Mouse (Mus musculus) stomach, embryonic 16.5 days (tissue): Measurements from ENCODE around the gene Olfr1129. TPM values are rescaled to one million over a fixed set of nuclear protein-coding genes. Genes with fewer than 3 reads are reported as not detected.
"Not testable (repeated sequence)": the region's sequence is repeated elsewhere in the genome, so short reads cannot be mapped to it uniquely, and the experiment has no call there.

Experiments
- ATAC-seq: fragments of 200-750 bp; cut with Nextera tagmentation; 2 replicates; pipeline ENCODE4 v1.8.0; 2017; ENCODE audit warnings: moderate number of reproducible peaks, moderate TSS enrichment; ENCODE audit not compliant: insufficient read depth, low FRiP score
- H3K27ac ChIP-seq: fragments of 300-500 bp; sonication (generic); 2 replicates; pipeline ENCODE4 v1.5.1; 2014; ENCODE audit warnings: low read length
- H3K27me3 ChIP-seq: fragments of 300-500 bp; sonication (generic); 2 replicates; pipeline ENCODE4 v1.6.1; 2014; ENCODE audit warnings: low read length, control low read depth, mixed read lengths; ENCODE audit not compliant: control insufficient read depth, insufficient read depth
- H3K36me3 ChIP-seq: fragments of 300-500 bp; sonication (generic); 2 replicates; pipeline ENCODE4 v1.6.1; 2014; ENCODE audit warnings: low read length; ENCODE audit not compliant: control insufficient read depth, insufficient read depth
- H3K4me1 ChIP-seq: fragments of 300-500 bp; sonication (generic); 2 replicates; pipeline ENCODE4 v1.6.1; 2014; ENCODE audit warnings: low read length, control low read depth, mixed read lengths; ENCODE audit not compliant: control insufficient read depth, insufficient read depth
- H3K4me2 ChIP-seq: fragments of 300-500 bp; sonication (generic); 2 replicates; pipeline ENCODE4 v1.6.1; 2014; ENCODE audit warnings: low read depth, low read length, mixed read lengths
- H3K4me3 ChIP-seq: fragments of 300-500 bp; sonication (generic); replicated peaks from 2 replicates; pipeline ENCODE4 v1.5.1; 2014; ENCODE audit warnings: mild to moderate bottlenecking, low read length
- H3K9ac ChIP-seq: fragments of 300-500 bp; sonication (generic); 2 replicates; pipeline ENCODE4 v1.6.1; 2014; ENCODE audit warnings: low read length
- H3K9me3 ChIP-seq: fragments of 300-500 bp; sonication (generic); replicated peaks from 2 replicates; pipeline ENCODE4 v1.6.1; 2016; ENCODE audit warnings: low read length, control low read depth; ENCODE audit not compliant: control insufficient read depth
- WGBS: fragments of 180-500 bp; shearing (Covaris S2); extraction: QIAGEN DNeasy Blood & Tissue Kit; methylation state at CpG from one replicate; pipeline ENCODE4 v1.1.7; 2014; 5-methylcytosine and 5-hydroxymethylcytosine counted together
- polyA plus RNA-seq: library from polyadenylated mRNA; unstranded; fragments of >200 nt; fragmentation: Nextera tagmentation; extraction: Ambion mirVana; gene quantifications from 2 replicates; pipeline ENCODE4 v1.2.1, GENCODE M21; 2015

The Olfr1129 gene
- not detected in 2 replicates for polyA plus RNA-seq

DNA sequence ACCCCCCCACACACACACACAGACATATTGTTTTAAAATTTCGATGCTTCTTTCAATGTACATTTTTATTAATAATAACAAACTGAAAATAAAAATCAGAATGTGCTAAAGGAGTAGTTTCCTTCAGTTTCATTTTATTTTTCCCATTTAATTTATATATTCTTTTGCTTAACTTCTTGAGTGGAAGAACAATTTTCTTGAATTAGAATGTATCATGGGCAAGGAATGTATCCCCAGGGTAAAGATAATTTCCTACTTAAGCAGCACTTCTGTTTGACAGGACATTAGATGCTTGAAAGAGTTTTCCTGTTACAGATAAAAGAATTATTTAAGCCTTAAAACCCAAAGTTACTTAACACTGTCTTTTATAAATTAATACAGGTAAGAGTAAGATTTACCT lies at the start of gene Olfr1129:
Gene Olfr1129, plus strand, starts transcription at position 301 of the 400 bp plus-strand sequence.
- WGBS, result 60% methylated on average over 1 of the region's 1 CpGs
- not testable (repeated sequence) for H3K9ac ChIP-seq, H3K4me1 ChIP-seq, H3K36me3 ChIP-seq, H3K27ac ChIP-seq, ATAC-seq, H3K9me3 ChIP-seq, H3K4me3 ChIP-seq, H3K4me2 ChIP-seq, H3K27me3 ChIP-seq

DNA sequence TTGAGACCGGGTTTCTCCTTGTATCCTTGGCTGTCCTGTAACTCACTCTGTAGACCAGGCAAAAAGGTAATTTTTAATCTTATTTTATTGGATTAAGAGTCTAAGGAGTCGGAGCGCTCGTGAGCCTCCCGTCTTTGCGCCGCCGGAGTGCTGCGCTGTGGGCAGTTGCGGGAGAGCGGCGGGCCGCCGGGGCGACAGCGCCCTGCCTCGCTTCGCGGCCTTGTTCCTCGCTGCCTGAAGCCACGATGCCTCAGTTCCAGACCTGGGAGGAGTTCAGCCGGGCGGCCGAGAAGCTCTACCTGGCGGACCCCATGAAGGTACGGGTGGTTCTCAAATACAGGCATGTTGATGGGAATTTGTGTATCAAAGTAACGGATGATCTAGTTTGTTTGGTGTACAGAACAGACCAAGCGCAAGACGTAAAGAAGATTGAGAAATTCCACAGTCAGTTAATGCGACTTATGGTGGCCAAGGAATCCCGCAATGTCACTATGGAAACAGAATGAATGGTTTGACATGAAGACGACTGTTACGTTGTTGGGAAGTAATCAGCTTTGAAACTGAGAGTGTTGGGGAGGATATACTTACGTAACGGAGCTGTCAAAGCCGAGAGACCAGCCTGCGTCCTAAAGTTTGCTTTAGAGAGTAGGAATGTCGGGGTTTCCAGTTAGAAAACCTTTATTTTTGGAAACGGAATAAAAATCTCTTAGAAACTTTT lies 47.6 kb upstream of the Olfr1129 start:
- 33% methylated on average over 38 of the region's 39 CpGs for WGBS
- Histone ChIP-seq H3K4me2 (0 out of 2 replicates have a peak overlapping the region, but pooled peaks have one; percentile 29), H3K4me3 (peak overlapping the region; percentile 7; the same call in 1 of the 2 replicates)
- H3K9ac ChIP-seq, H3K4me1 ChIP-seq, H3K27ac ChIP-seq, H3K9me3 ChIP-seq, H3K27me3 ChIP-seq, H3K36me3 ChIP-seq, ATAC-seq: not testable (repeated sequence)

DNA sequence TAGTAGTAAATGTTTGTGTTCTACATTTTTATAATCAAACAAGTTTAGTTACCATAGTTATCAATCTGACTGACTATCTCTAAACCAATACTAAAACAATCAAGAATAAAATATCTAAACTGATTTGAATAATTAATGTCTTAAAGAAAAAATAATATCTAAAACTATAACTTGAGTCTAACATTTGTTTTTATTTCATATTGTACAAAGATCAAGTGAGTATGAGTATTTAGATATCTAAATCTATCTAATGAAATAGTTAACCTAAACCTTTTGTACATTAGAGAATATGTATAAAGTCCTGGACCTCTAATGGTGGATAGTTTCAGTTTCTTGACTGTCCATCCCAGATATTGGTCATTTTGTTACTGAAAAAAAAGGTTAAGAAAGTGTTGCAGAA lies 42.2 kb upstream of the Olfr1129 start, which contains the start of gene Olfr153:
Gene Olfr153, plus strand, starts transcription at position 301 of the 400 bp plus-strand sequence.
- Histone ChIP-seq H3K27ac (no peak within 1 kb of the TSS), H3K4me2 (no peak within 1 kb of the TSS), H3K9ac (no peak within 1 kb of the TSS), H3K27me3 (no peaks in the 10 kb centered on the region), H3K4me3 (no peak within 1 kb of the TSS), H3K36me3 (no peaks in the 10 kb centered on the region), H3K9me3 (no peaks in the 10 kb centered on the region), H3K4me1 (no peaks in the 10 kb centered on the region)
- no peak for ATAC-seq

DNA sequence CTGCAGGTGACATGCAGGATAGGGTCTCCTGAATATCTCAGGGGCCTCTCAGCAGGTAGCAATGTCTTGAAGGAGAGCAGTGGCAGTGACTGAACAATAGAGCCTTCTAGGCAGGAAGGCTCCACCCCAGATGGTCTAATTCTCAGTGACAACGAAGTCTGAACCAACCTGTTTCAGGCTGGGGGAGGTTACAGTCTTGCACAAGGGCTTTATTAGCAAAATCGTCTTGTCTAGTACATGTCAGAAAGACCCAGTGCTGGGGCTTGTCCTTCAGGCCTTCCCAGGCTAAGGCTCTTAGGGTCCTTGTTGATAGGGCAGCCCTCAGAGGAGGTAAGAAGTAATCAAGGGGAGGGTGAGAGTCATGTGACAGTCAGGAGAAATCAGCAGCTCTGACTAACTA lies 38.9 kb upstream of the Olfr1129 start:
- H3K9me3 ChIP-seq, result no peaks in the 10 kb centered on the region
- WGBS, result 65% methylated on average over 2 of the region's 2 CpGs
- H3K9ac ChIP-seq, result no peak overlapping the region
- ATAC-seq, result no peak
- H3K4me1 ChIP-seq, result no peaks in the 10 kb centered on the region
- no peak overlapping the region for H3K4me2 ChIP-seq
- no peaks in the 10 kb centered on the region for H3K27me3 ChIP-seq
- no peaks in the 10 kb centered on the region for H3K36me3 ChIP-seq
- H3K27ac ChIP-seq, result no peak overlapping the region
- no peak overlapping the region for H3K4me3 ChIP-seq

DNA sequence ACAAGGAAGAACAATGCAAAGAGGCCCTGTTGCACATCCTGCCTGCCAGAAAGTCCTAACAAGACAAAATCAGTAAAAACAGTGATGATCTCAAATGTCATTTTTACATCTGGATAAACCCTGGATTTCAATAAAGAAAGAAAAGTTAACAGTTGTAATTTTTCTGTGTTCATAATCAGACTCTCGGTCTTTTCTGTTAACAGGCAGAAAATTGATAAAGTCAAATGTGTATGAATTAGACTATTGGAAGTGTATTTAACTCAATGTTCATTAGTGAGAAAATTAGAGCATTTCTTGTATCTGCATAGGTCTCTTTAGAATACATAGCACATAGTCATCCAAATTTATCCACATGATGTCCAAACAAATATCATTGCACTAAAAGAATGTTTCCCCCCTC lies 28.3 kb upstream of the Olfr1129 start, which contains the start of gene Olfr1128:
Gene Olfr1128, minus strand, starts transcription at position 101 of the 400 bp plus-strand sequence.
- Histone ChIP-seq H3K27ac (no peak within 1 kb of the TSS), H3K36me3 (no peaks in the 10 kb centered on the region), H3K4me2 (no peak within 1 kb of the TSS), H3K4me3 (no peak within 1 kb of the TSS), H3K9me3 (no peaks in the 10 kb centered on the region), H3K27me3 (no peaks in the 10 kb centered on the region), H3K9ac (no peak within 1 kb of the TSS), H3K4me1 (no peaks in the 10 kb centered on the region)
- WGBS, result 89% methylated on average over 1 of the region's 1 CpGs
- ATAC-seq, result no peak

DNA sequence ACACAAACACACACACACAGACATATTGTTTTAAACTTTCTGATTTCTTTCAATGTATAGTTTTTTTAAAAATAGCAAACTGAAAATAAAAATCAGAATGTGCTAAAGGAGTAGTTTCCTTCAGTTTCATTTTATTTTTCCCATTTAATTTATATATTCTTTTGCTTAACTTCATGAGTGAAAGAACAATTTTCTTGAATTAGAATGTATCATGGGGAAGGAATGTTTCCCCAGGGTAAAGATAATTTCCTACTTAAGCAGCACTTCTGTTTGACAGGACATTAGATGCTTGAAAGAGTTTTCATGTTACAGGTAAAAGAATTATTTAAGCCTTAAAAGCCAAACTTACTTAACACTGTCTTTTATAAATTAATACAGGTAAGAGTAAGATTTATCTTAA lies 32.2 kb downstream of the Olfr1129 start, which contains the start of gene Olfr1130:
Gene Olfr1130, plus strand, starts transcription at position 301 of the 400 bp plus-strand sequence.
- H3K9ac ChIP-seq, H3K27me3 ChIP-seq, H3K36me3 ChIP-seq, H3K9me3 ChIP-seq, H3K27ac ChIP-seq, H3K4me3 ChIP-seq, H3K4me1 ChIP-seq, H3K4me2 ChIP-seq, ATAC-seq: not testable (repeated sequence)

DNA sequence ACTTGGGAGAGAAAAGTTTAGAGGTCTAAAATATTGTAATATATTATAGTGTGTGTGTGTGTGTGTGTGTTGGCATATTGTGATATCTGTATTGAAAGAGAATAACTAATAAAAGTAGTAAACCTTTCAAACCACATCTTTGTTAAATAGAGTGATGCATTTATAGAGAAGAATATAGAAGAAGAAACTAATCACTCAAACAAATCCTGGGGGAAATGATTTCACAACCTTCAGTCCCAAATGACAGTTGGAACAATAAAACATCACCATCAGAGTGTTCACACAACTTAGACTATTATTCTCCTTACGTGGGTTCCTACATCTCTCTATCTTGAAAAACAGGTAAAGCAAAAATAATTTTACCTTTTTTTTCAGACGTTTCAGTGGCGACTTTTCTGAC lies 53.1 kb downstream of the Olfr1129 start, which contains the start of gene Olfr1131:
Gene Olfr1131, plus strand, starts transcription at position 301 of the 400 bp plus-strand sequence.
- no peaks in the 10 kb centered on the region for H3K36me3 ChIP-seq
- no peaks in the 10 kb centered on the region for H3K9me3 ChIP-seq
- ATAC-seq, result no peak
- 66% methylated on average over 3 of the region's 3 CpGs for WGBS
- H3K4me2 ChIP-seq, result no peak within 1 kb of the TSS
- no peaks in the 10 kb centered on the region for H3K27me3 ChIP-seq
- H3K4me3 ChIP-seq, result no peak within 1 kb of the TSS
- no peak within 1 kb of the TSS for H3K9ac ChIP-seq
- H3K27ac ChIP-seq, result no peak within 1 kb of the TSS
- no peaks in the 10 kb centered on the region for H3K4me1 ChIP-seq

Other genes with a start within 250 kb of the Olfr1129 start
- gene Olfr1120, start 219.1 kb upstream of the Olfr1129 start, polyA plus RNA-seq, result not detected in 2 replicates
- not detected in 2 replicates for gene Olfr1121, start 204.0 kb upstream of the Olfr1129 start, polyA plus RNA-seq
- gene Olfr1122, start 188.1 kb upstream of the Olfr1129 start, polyA plus RNA-seq, result not detected in 2 replicates
- not detected in 2 replicates for gene Olfr1123, start 157.3 kb upstream of the Olfr1129 start, polyA plus RNA-seq
- gene Olfr1124, start 143.6 kb upstream of the Olfr1129 start, polyA plus RNA-seq, result 0.06 and 0.09 TPM in 2 replicates
- gene Olfr1126, start 119.9 kb upstream of the Olfr1129 start, polyA plus RNA-seq, result not detected in 2 replicates
- not detected in 2 replicates for gene Pramel7, start 76.8 kb upstream of the Olfr1129 start, polyA plus RNA-seq
- not detected in 2 replicates for gene Pramel6, start 67.3 kb upstream of the Olfr1129 start, polyA plus RNA-seq
- gene Olfr153, start 42.1 kb upstream of the Olfr1129 start, polyA plus RNA-seq, result not detected in 2 replicates
- gene Olfr1128, start 28.4 kb upstream of the Olfr1129 start, polyA plus RNA-seq, result not detected in 2 replicates
- gene Olfr1130, start 32.3 kb downstream of the Olfr1129 start, polyA plus RNA-seq, result not detected in 2 replicates
- gene Olfr1131, start 53.2 kb downstream of the Olfr1129 start, polyA plus RNA-seq, result not detected in 2 replicates
- not detected in 2 replicates for gene Olfr1132, start 63.6 kb downstream of the Olfr1129 start, polyA plus RNA-seq
- not detected in 2 replicates for gene Olfr1133, start 73.5 kb downstream of the Olfr1129 start, polyA plus RNA-seq
- not detected in 2 replicates for gene Olfr1134, start 84.6 kb downstream of the Olfr1129 start, polyA plus RNA-seq
- not detected in 2 replicates for gene Olfr1135, start 99.8 kb downstream of the Olfr1129 start, polyA plus RNA-seq
- gene Olfr1136, start 120.0 kb downstream of the Olfr1129 start, polyA plus RNA-seq, result not detected in 2 replicates
- not detected in 2 replicates for gene Olfr1137, start 139.3 kb downstream of the Olfr1129 start, polyA plus RNA-seq
- not detected in 2 replicates for gene Olfr1138, start 166.1 kb downstream of the Olfr1129 start, polyA plus RNA-seq
- gene Olfr1140, start 169.8 kb downstream of the Olfr1129 start, polyA plus RNA-seq, result not detected in 2 replicates
- not detected in 2 replicates for gene Olfr1141, start 180.1 kb downstream of the Olfr1129 start, polyA plus RNA-seq
- gene Olfr152, start 205.6 kb downstream of the Olfr1129 start, polyA plus RNA-seq, result not detected in 2 replicates
- not detected in 2 replicates for gene Olfr1143, start 226.7 kb downstream of the Olfr1129 start, polyA plus RNA-seq
- not detected in 2 replicates for gene Olfr1145, start 235.9 kb downstream of the Olfr1129 start, polyA plus RNA-seq